Mouse (Mus musculus) hindbrain, postnatal 0 days (tissue): ENCODE results near the gene Madd. TPM values are rescaled to one million over a fixed set of nuclear protein-coding genes. Genes with fewer than 3 reads are reported as not detected.

Experiments used
- ATAC-seq: fragments of 200-750 bp; cut with Nextera tagmentation; 2 replicates; pipeline ENCODE4 v1.8.0; 2017; ENCODE audit warnings: mild to moderate bottlenecking, moderate TSS enrichment, moderate library complexity
- DNase-seq: peaks from one replicate; pipeline ENCODE4 v3.0.0-alpha.2; 2015; ENCODE audit warnings: low spot score
- H3K27ac ChIP-seq: fragments of 300-500 bp; sonication (generic); 2 replicates; pipeline ENCODE4 v1.5.1; 2014; ENCODE audit warnings: mild to moderate bottlenecking
- H3K27me3 ChIP-seq: fragments of 300-500 bp; sonication (generic); 2 replicates; pipeline ENCODE4 v1.6.1; 2014; ENCODE audit warnings: low read length, mixed read lengths; ENCODE audit not compliant: insufficient read depth
- H3K36me3 ChIP-seq: fragments of 300-500 bp; sonication (generic); 2 replicates; pipeline ENCODE4 v1.6.1; 2014; ENCODE audit warnings: low read length, mixed read lengths; ENCODE audit not compliant: insufficient read depth
- H3K4me1 ChIP-seq: fragments of 300-500 bp; sonication (generic); 2 replicates; pipeline ENCODE4 v1.6.1; 2014; ENCODE audit warnings: antibody characterized with exemption, low read length, mixed read lengths; ENCODE audit not compliant: insufficient read depth
- H3K4me2 ChIP-seq: fragments of 300-500 bp; sonication (generic); 2 replicates; pipeline ENCODE4 v1.6.1; 2014; ENCODE audit warnings: low read depth, mild to moderate bottlenecking, low read length, moderate library complexity, mixed read lengths
- H3K4me3 ChIP-seq: fragments of 300-500 bp; sonication (generic); 2 replicates; pipeline ENCODE4 v1.5.1; 2014; ENCODE audit warnings: low read length
- H3K9ac ChIP-seq: fragments of 300-500 bp; sonication (generic); replicated peaks from 2 replicates; pipeline ENCODE4 v1.6.1; 2014; ENCODE audit warnings: mild to moderate bottlenecking, low read length, moderate library complexity, mixed read lengths
- H3K9me3 ChIP-seq: fragments of 300-500 bp; sonication (generic); 2 replicates; pipeline ENCODE4 v1.6.1; 2016; ENCODE audit warnings: low read length, mixed read lengths
- CTCF ChIP-seq: IDR thresholded peaks from 2 replicates; pipeline ENCODE4 v1.5.1; 2016; ENCODE audit warnings: antibody characterized with exemption, control low read depth, low read depth
- WGBS: fragments of 180-500 bp; shearing (Covaris S2); extraction: QIAGEN DNeasy Blood & Tissue Kit; methylation state at CpG from one replicate; pipeline ENCODE4 v1.1.7; 2014; 5-methylcytosine and 5-hydroxymethylcytosine counted together
- polyA plus RNA-seq: library from polyadenylated mRNA; unstranded; fragments of >200 nt; fragmentation: Nextera tagmentation; extraction: Ambion mirVana; gene quantifications from 2 replicates; pipeline ENCODE4 v1.2.1, GENCODE M21; 2015
- total RNA-seq: library from RNA; depleted of rRNA; stranded (reverse); fragments of >200 nt; gene quantifications from 2 replicates; pipeline ENCODE4 v1.2.3, GENCODE M21; 2014; rRNA removed

The Madd gene
- total and polyA plus RNA-seq, 2 experiments from 2014 or later: 31.3 to 64.2 TPM

- no peaks in the 10 kb centered on the region for H3K4me1 ChIP-seq
- H3K27me3 ChIP-seq: no peaks in the 10 kb centered on the region
- H3K36me3 ChIP-seq: no peaks in the 10 kb centered on the region
- DNase-seq (no peak), ATAC-seq (no peak)
- no peaks in the 10 kb centered on the region for H3K9me3 ChIP-seq
- no peak for TF ChIP-seq CTCF
- H3K4me2 ChIP-seq: no peak overlapping the region
- 77% methylated on average over 6 of the region's 6 CpGs for WGBS
- H3K9ac ChIP-seq: no peak overlapping the region
- H3K4me3 ChIP-seq: no peak overlapping the region
- no peak overlapping the region for H3K27ac ChIP-seq
These were observed 93.4 kb downstream of the Madd start for GRCm38 (mm10) chr2:91090208-91090607.

DNA sequence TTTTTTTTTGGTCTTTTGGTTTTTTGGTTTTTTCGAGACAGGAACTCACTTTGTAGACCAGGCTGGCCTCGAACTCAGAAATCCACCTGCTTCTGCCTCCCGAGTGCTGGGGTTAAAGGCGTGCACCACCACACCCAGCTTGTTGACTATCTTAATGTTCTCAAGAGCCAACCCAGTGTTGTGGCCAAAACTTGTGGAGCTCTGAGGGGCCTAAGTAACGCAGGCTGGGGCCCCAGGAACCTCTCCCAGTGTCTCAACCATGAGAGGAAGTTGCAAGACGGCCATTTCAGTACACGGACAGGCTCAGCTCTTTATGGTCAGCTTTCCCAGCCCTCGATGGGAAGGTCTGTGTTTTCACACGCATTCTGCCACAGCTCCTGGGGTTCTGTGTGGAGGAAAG is 94.7 kb downstream of the Madd start:
- WGBS: 84% methylated on average over 9 of the region's 9 CpGs
- Histone ChIP-seq H3K27ac (no peak overlapping the region), H3K27me3 (no peaks in the 10 kb centered on the region), H3K36me3 (no peaks in the 10 kb centered on the region), H3K9ac (no peak overlapping the region), H3K4me3 (no peak overlapping the region), H3K4me2 (no peak overlapping the region), H3K4me1 (no peaks in the 10 kb centered on the region), H3K9me3 (no peaks in the 10 kb centered on the region)
- DNase-seq (no peak), ATAC-seq (no peak)
- TF ChIP-seq CTCF: no peak

DNA sequence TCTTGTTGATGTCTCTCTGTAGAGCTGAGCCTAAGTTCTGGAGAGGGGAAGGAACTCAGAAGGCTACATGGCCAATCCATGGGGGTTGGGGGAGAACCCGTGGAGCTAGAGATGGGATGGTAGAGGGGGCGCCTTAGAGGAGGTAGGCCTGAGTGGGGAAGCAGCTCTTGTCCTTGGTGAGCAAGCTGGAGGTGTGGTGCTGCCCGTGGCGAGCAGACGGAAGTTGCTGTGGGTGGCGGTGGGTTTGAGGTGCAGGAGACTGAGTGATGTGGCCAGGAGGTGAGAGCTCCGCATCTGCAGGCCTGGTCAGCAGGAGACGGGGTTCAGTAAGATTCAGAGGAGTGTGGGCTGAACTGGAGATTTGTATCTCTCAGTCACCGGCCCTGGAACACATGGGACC is 96.2 kb downstream of the Madd start:
- Histone ChIP-seq H3K9ac (no peak overlapping the region), H3K4me2 (no peak overlapping the region), H3K27ac (no peak overlapping the region), H3K27me3 (no peaks in the 10 kb centered on the region), H3K9me3 (no peaks in the 10 kb centered on the region), H3K4me3 (no peak overlapping the region), H3K4me1 (no peaks in the 10 kb centered on the region), H3K36me3 (no peaks in the 10 kb centered on the region)
- DNase-seq (no peak), ATAC-seq (no peak)
- 88% methylated on average over 9 of the region's 9 CpGs for WGBS
- no peak for TF ChIP-seq CTCF

Other genes with a start within 250 kb of the Madd start
- gene Celf1, start 243.5 kb downstream of the Madd start, total RNA-seq: 67.0 and 68.6 TPM in 2 replicates
- gene Celf1, start 243.5 kb downstream of the Madd start, polyA plus RNA-seq: 59.6 and 63.1 TPM in 2 replicates
- gene Rapsn, start 148.2 kb downstream of the Madd start, total RNA-seq: 0.22 TPM in 1 of 2 replicates, not detected in the other
- gene Rapsn, start 148.2 kb downstream of the Madd start, polyA plus RNA-seq: 0.88 and 1.1 TPM in 2 replicates
- gene Psmc3, start 129.8 kb downstream of the Madd start, total RNA-seq: 154 and 160 TPM in 2 replicates
- gene Psmc3, start 129.8 kb downstream of the Madd start, polyA plus RNA-seq: 249 and 261 TPM in 2 replicates
- gene Slc39a13, start 113.4 kb downstream of the Madd start, total RNA-seq: 37.1 and 42.7 TPM in 2 replicates
- 22.6 and 24.4 TPM in 2 replicates for gene Slc39a13, start 113.4 kb downstream of the Madd start, polyA plus RNA-seq
- gene Spi1, start 101.4 kb downstream of the Madd start, total RNA-seq: 3.0 and 8.5 TPM in 2 replicates
- 4.5 and 4.9 TPM in 2 replicates for gene Spi1, start 101.4 kb downstream of the Madd start, polyA plus RNA-seq
- 0.25 and 0.37 TPM in 2 replicates for gene Mybpc3, start 65.7 kb downstream of the Madd start, total RNA-seq
- gene Mybpc3, start 65.7 kb downstream of the Madd start, polyA plus RNA-seq: 0.13 and 0.23 TPM in 2 replicates
- gene Nr1h3, start 19.0 kb upstream of the Madd start, total RNA-seq: 4.4 and 4.8 TPM in 2 replicates
- gene Nr1h3, start 19.0 kb upstream of the Madd start, polyA plus RNA-seq: 2.5 and 2.7 TPM in 2 replicates
- 48.5 and 151 TPM in 2 replicates for gene Acp2, start 19.0 kb upstream of the Madd start, total RNA-seq
- gene Acp2, start 19.0 kb upstream of the Madd start, polyA plus RNA-seq: 30.3 and 30.9 TPM in 2 replicates
- gene Ddb2, start 53.1 kb upstream of the Madd start, total RNA-seq: 7.6 and 11.3 TPM in 2 replicates
- gene Ddb2, start 53.1 kb upstream of the Madd start, polyA plus RNA-seq: 11.5 and 12.9 TPM in 2 replicates
- 16.3 and 25.7 TPM in 2 replicates for gene Pacsin3, start 72.1 kb upstream of the Madd start, total RNA-seq
- gene Pacsin3, start 72.1 kb upstream of the Madd start, polyA plus RNA-seq: 26.0 and 26.1 TPM in 2 replicates
- gene Arfgap2, start 81.1 kb upstream of the Madd start, total RNA-seq: 41.8 and 54.4 TPM in 2 replicates
- gene Arfgap2, start 81.1 kb upstream of the Madd start, polyA plus RNA-seq: 53.8 and 54.1 TPM in 2 replicates